Mouse (Mus musculus): ENCODE data around the gene Kyat1.
"Not testable (repeated sequence)": the region's sequence is repeated elsewhere in the genome, so short reads cannot be mapped to it uniquely, and the experiment has no call there.

The Kyat1 gene

DNA sequence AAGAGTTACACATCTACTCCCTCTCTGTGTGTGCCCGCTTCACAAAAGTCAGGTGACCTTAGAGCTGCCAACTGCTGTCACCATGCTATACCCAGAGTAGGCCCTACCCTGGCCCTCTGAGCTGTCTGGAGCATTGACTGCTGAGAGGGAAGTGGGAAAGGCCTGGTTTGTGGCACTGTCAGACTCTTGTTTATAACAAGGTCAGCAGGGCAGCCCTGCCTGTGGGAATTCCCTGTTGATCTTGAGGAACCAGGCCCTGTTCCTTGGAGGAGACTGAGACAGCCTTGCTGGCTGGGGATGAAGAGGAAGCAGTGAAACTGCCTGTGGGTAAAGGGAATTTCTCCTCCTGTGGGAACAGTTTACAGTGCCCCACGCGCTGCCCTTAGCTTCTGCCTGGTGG lies 9.1 kb upstream of the Kyat1 start:
- DNase-seq (ENCODE audit: low spot score): no peak

DNA sequence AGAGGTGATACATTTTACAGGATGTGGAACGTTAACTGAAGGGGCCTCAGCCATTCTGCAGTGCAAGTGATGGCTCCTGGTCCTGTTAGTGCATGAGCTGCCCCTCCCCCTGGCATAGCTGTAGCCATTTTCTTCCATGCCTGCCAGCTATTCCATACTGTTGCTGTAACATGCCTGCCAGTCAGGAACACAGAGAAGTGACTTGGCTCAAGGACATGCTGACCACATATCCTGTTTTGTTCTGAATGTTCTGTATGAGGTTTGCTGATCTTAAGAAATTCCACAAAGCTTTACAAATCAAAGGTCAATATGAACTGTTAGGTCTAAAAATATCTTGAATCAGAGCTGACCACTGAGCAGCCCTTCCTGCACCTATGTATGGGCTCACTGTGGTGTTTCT lies 7.3 kb upstream of the Kyat1 start:
- DNase-seq (ENCODE audit: low spot score): no peak

DNA sequence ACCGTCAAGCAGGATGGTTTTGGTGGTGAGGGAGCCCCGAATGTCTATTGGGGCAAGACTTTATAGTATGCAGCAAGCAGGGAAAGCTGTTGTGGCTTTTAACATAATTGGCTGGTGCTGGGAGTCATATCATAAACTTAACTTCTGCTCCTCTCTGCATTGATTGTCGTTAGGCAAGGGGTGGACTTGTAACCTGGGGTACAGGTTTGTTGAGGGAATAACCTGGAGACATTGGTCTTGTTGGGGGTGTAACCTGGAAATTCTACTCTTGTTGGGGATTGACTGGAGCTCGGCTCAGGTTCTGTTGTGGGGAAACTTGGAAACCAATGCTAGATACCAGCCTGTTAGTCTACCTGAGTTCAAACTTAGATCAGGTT lies 6.5 kb upstream of the Kyat1 start:
- DNase-seq (ENCODE audit: low spot score): no peak

DNA sequence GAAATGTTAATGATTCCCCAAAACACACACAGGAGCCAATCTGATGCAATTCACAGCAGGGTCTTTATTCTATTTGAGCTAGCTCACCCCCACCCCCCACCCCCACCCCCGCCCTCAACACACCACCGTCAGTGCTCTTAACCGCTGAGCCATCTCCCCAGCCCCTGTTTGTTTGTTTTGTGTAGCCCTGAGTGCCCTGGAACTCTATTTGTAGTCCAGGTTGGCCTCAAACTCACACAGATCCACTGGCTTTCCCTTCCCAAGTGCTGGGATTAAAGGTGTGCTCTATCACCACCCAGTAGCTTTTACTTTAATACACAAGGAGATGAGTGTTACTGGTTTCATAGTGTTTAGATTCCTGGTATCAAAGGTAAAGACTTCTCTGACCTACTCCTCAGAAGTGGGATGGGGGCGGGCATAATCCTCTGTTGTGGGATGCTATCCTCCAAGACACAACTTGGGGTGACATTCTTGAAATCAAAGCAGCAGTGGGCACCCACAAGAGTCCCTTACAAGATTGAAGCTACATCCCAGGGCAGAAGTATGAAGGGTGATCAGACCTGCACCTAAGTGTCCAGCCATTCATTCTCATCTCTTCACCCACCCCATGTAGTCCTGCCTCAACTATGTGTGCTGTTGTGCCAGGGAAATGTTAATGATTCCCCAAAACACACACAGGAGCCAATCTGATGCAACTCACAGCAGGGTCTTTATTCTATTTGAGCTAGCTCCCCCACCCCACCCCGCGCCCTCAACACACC lies 5.9 kb upstream of the Kyat1 start:
- DNase-seq (ENCODE audit: low spot score): no peak

DNA sequence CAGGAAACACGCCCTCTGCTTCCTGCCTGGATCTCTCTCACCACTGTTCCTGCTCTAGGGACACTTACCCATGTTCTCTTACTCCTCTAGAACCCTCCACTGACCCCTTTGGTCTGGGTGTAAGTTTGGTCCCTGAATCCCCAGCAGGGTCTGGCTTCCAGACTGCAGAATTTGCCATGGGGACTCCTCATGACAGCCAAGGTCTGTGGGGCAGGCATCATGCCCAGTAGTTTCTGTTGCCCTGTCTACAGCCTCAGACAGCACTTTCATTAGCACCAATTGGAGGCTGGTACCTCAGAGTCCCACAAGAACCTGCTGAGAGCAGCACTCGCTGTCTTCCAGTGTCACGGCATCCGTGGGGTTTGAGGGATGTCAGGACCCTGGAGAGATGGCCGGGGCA lies 2.2 kb upstream of the Kyat1 start:
- DNase-seq (ENCODE audit: low spot score): no peak

DNA sequence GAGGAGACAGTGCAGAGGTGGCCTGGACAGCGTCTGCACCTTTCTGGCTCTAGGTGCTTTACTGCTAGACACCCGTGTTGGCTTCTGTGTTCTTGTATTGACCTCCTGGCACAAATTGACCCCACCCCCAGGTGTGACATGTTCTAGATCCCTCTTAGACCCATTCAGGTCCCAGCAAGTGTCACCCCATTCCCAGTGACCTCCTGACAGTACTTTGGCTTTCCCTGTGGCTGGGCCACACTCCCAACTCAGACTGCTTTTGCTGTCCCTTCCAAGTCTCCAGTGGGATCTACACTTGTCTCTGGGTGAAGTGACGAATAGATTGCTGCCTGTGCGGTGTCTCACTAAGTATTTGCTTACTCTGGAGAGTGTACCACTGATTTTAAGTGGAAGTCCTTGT lies 1.8 kb upstream of the Kyat1 start:
- DNase-seq (ENCODE audit: low spot score): no peak

DNA sequence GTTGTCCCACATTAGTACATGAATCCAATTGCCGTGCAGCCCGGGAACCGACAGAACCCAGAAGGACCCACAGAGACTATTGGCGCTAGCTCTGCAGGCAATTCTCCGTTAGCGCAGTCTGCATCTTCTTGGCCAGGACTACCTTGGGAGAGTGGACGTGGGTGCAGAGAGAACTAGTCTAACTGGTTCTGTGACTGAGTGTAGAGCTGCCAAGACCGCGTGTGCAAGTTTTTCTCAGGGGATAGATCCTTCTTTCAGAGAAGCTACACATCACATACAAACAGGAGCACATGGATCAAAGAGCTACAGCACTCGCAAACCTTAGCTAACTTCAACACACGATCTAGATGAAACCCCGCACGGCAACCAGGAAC lies 405 bp downstream of the Kyat1 start:
- no peak for DNase-seq (ENCODE audit: low spot score)

DNA sequence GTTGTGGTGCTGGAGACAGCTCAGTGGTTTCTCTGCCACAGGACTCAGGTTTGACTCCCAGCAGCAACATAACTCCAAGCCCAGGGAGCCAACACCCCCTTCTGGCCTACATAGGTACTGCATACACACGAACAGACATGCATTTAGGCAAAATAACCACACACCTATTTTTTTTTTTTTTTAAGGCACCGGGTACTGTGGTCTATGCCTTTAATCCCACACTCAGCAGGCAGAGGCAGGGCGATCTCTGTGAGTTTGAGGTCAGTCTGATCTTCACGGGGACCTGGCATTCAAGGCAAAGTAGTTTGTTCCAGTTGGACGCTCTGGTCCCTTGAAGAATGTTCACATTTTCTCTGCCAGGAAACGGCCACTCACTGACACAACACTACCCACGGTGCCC lies 2.2 kb downstream of the Kyat1 start:
- DNase-seq (ENCODE audit: low spot score): no peak

DNA sequence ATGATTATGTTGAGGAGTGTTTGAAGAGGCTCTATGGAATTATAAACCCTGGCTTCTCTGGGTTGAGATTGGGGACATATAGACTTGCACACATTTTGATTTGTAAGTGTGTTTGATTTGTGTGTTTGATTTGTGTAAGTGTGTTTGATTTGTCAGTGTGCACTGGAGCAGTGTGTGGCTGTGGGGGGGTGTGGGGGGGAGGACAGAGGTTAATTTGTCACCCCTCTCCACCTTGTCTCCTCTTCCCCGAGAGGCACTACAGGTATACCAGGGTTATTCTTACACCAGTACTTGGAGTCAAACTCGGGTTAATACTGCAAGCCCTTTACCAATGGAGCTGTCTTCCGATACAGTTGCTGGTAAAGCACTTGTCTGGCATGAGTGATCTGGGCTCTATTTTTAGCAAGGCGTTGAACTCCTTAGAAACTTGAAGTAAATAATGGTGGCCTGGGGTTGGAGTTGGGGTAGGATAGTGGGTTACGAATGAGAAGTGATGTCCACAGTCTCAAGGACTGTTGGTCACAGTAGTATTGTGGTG lies 5.2 kb downstream of the Kyat1 start:
- DNase-seq (ENCODE audit: low spot score): no peak

DNA sequence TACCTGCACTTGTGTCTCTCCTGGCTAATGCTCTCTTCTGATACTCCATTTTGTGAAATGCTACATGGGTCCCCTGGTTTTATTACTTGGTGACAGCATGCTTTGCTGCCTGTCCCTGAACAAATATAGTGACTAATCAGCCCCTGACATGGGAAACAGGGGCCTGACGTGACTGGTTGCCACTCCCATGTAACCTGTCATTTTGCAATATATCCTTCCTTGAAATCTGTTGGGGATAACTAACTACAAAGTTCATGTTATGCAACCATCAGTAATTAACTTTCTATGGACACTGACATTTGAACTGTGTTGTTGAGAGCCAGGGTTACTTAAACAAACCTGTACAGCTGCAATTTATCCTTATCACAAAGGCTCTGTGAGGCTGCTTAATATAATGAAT lies 5.7 kb downstream of the Kyat1 start:
- no peak for DNase-seq (ENCODE audit: low spot score)

DNA sequence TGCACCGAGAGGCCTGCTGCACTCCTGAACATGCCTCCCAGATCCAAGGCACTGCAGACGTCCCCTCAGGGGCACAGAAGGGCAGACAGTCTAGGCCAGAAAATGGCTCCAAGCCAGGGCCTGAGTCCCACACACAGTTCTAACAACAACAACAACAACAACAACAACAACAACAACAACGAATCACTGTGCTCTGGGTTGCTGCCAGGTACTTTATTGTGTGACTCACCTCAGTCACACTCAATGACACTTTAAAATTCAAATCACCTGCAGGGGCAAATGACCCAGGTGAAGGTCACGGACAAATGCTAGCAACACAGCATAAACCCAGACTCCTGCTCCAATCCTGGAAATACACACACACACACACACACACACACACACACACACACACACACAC lies 7.6 kb downstream of the Kyat1 start:
- DNase-seq (ENCODE audit: low spot score): no peak

DNA sequence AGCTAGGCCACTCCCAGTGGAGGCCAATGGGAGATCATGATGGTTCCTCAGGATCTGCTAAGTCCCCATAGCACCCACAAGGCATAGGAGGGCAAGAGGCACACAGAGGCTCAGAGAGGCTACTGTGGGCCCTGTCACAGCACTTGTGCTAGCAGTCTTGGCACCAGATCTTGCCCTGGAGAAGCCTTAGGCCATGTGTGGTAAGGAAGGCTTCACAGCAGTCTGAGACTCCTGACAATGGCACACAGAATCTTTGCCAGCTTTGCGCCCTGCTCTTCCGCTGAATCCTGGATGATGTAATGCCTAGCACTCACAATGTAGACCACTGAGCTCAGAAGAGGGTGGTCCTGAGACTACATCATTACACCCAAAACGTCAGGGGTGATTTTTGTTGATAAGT lies 11.0 kb downstream of the Kyat1 start:
- DNase-seq (ENCODE audit: low spot score): no peak

DNA sequence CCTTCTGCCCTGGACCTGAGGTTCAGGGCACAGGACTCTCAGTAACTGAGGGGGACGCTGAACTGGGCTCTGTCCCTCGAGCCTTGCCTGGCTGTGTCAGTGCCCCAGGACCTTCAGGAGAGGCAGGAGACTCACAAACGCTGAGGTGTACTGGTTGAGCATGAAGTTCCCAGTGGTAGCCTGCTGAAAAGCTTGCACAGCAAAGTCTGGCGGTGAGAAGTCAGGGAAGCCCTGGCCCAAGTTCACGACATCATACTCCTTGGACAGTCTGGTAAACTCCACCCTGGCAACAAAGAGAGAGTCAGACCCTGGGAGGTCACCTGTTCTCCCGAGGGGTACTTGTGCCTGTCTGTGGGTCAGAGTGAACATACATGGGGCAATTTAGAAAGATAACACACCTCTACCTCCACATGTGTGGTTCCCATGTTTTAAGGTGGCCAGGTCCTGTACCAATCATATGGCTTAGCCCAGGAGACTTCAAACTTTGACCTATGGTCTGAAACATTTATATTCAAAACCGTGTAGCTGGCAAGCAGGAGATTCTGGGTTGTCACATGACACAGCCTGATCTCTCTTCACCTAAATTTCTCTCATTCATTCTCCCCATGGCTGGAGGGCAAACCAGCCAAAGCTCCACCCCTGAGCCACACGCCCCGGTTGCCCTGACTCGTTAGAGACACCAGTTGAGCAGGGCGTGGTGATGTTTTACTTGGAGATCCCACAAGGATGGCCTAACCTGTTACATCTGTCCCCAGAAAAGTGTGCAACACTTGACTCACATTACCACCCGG lies 13.7 kb downstream of the Kyat1 start:
- DNase-seq (ENCODE audit: low spot score): no peak

DNA sequence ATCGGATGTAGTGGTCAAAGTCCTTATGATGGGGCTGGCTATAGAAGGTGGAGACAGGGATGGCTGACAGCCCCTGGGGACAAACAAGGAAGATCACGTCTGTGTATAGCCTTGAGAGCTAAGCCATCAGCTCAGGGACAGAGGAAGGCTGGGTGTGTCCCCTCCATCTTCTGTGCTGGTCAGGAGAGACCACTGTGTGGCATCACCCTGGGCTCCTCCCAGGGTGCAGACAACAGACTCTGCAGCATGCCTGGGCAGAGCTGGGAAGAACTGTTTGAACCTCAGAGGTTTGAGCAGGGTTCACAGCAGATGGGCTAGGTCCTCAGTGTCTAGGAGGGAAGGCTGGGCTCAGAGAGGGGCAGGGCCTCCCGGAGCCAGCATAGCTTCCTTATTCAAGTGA lies 20.0 kb downstream of the Kyat1 start:
- no peak for DNase-seq (ENCODE audit: low spot score)

DNA sequence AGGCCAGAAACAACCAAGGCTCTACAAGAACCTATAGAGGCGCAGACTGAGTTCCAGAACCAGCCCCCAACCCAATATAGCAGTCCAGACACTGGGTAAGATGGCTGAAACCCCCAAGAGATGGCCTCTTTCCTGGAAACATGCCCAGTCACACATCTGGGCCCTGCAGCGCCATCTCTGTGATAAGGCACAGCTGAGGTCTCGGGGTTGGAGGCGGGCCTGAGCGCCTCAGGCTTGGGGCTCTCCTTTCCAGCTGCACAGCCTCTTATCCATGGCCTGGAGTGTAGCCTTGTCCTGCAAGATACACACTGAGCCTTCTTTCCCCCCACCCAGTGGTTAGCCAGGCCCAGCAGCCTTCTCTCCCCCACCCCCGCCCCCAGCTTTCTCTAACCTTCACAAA lies 20.4 kb downstream of the Kyat1 start:
- no peak for DNase-seq (ENCODE audit: low spot score)

DNA sequence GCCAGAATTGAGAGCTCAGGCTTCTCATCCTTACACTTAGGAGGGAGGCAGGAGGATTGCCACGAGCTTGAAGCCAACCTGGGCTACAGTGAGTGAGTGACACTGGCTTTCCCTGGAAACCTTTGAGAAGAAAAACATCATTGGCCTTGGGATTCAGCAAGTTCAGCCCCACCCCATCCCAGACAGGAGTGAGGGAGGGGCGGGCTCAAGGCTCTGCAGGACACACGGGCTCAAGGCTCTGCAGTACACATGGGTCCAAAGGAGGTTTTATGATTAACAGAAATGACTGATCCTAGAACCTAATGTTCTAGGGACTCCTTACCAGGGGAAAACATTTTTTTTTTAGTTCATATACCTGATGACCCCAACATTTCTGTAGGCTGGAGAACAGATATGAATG lies 21.9 kb downstream of the Kyat1 start:
- DNase-seq (ENCODE audit: low spot score): no peak

DNA sequence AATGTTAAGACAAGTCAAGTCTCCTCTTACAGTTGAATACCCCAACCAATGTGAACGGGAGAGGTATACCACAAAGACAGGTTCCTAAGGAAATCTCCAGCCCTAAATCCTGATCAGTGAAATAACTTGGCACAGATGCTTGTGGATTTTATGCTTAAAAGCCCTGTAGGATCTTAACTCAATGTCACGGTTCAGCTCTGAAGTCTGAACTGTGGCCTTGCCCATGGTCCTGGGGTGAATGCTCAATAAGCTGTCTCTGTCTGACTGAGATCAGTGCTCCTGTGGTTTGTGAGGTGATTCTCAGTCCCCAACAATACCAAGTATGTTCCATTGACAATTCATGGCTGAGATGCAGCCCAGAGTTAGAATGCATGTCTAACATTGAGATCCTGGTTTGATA lies 23.2 kb downstream of the Kyat1 start:
- DNase-seq (ENCODE audit: low spot score): no peak

DNA sequence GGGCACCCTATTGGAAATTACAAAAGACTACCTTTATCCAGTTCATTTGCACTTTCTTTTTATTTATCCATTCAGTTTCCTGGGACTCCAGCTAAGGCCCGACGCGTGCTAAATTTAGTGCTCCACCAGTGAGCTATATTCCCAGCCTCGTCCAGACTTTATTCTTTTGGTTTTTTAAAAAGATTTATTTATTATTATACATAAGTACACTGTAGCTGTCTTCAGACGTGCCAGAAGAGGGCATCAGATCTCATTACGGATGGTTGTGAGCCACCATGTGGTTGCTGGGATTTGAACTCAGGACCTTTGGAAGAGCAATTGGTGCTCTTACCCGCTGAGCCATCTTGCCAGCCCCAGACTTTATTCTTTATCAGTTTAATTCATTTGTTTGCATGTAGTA lies 26.9 kb downstream of the Kyat1 start:
- not testable (repeated sequence) for DNase-seq (ENCODE audit: low spot score)

DNA sequence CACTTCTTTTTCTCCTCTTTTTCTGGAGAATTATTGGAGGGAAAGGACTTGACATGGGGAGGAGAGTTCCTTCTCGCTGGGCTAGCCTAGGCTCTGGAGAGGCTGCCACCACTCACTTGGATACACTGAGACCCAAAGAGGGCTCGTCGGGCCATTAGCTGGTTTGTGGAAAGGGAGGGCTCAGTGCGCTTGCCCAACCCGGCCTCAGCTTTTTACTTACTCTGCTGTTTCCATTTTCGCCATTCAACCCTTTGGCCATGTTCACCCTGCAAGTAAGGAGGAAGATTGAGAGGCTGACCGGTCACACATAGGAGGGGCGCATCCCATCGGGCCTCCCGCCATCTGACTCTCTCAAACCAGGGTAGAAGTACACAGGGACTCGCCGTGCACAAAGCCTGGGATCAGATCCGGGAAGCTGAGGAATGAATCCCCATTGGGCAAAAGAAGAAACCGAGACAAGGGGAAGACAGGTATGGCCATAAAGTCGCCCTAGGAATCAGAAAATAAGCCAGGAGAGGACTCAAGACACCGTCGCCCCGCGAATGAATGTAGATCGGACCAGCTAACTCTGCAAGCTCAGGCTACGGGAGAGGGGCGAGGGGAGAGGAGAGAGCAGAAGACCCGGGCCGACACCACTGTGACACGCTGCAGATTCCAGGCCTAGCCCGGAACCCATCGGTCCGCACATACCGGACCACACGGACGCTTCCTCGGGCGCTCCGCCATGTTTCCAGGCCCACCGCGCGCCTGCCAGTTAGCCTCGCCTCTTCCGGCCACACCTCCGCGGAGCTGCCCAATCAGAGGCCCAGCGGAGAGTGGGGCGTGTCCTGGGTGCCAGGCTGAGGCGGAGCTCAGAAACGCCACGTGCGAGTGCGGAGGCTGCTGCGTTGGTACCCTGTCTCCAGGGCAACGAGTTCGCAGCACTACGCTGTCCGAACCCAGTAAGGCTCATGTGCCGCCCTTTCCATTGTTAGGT lies 27.7 kb downstream of the Kyat1 start, which contains the start of gene Spout1:
TSS of gene Spout1 (minus strand) at position 760 of the 976 bp plus-strand sequence.
- peak; percentile 80 for DNase-seq (ENCODE audit: low spot score)

DNA sequence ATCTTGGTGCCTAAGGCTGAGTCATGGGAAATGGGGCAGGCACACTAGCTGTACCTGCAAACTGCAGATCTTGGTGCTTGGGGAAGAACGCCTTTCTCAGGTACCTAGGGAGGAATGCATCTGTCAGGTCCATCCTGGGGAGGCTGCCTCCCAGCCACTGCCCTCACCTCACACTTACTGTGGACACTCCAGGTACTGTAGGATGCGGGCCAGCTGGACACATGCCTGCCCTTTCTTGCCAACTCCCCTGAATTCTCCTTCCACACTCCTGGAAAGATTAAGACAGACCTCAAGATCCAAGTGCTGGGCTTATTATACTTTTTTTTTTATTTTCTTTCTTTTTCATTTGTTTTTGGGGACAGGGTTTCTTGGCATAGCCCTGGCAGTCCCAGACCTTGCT lies 29.1 kb downstream of the Kyat1 start:
- no peak for DNase-seq (ENCODE audit: low spot score)

DNA sequence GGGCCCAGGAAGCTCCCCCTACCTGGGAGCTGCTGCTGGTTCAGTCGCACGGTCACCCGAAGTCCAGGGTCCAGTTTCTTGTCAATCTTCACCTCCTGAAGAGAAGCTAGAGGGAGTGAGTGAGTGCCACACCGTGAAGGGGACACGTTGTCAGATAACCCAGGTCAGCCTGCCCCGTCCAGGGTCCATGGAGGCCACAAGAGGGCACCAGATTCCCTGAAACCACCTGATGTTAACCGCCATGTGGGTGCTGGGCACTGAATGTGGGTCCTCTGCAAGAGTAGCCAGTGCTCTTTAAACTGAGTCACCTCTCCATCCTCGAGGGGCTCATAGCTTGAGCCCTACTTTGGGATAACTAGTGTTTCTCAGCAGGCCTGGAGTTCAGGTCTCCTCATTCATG lies 29.8 kb downstream of the Kyat1 start:
- DNase-seq (ENCODE audit: low spot score): no peak

DNA sequence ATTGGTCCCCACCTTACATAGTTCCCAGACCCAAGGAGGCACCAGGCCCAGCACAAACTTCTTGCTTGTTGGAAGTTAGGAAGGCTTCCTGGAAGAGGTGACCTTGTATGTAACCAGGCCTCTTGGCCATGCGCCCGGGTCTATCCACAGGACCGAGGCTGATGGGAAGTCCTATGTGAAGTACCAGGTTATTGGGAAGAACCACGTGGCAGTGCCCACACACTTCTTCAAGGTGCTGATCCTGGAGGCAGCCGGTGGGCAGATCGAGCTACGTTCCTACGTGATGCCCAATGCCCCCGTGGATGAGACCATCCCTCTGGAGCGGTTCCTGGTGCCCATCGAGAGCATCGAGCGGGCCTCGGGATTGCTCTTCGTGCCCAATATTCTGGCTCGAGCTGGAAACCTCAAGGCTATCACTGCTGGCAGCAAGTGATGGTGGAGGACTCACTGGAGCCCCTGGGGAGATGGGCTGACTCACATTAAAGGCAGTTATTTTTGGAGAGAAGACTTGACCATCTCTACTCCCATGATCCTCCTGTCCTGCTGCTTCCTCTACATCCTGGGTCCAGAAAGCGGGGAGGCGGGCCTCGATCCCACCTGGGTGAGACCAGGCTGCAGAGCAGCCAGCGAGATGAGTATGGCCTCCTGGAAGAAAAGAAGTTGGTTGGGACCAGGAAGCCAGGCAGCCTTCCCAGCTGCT lies 32.0 kb downstream of the Kyat1 start:
- no peak for DNase-seq (ENCODE audit: low spot score)

All from layer of hippocampus, adult 9-10 months (tissue).